Mouse (Mus musculus) hematopoietic stem cell, adult 5-6 weeks (primary cell): Measurements from ENCODE around the gene Aloxe3. TPM values are rescaled to one million over a fixed set of nuclear protein-coding genes. Genes with fewer than 3 reads are reported as not detected.
"Not testable (repeated sequence)": the region's sequence is repeated elsewhere in the genome, so short reads cannot be mapped to it uniquely, and the experiment has no call there.

Experiments used
- ATAC-seq, 2 experiments: fragments of 125-278 bp in 1 of 2; replicated peaks in 1 of 2; 2 replicates each; pipeline ENCODE4 v1.8.0; 2016 to 2017; ENCODE audit warnings: inconsistent platforms in 2 of 2, mild to moderate bottlenecking in 2 of 2, moderate number of reproducible peaks in 2 of 2, low read depth in 1 of 2, moderate TSS enrichment in 1 of 2; ENCODE audit not compliant: low FRiP score in 2 of 2, poor library complexity in 2 of 2, severe bottlenecking in 2 of 2, insufficient read depth in 1 of 2, low TSS enrichment in 1 of 2
- total RNA-seq: library from RNA; stranded (forward); fragments of 172-1452, 232-1000 nt; gene quantifications from 2 replicates; pipeline ENCODE4 v1.2.3, GENCODE M21; 2017

Aloxe3 gene
- total RNA-seq, 1 experiment from 2014 or later = not detected

DNA sequence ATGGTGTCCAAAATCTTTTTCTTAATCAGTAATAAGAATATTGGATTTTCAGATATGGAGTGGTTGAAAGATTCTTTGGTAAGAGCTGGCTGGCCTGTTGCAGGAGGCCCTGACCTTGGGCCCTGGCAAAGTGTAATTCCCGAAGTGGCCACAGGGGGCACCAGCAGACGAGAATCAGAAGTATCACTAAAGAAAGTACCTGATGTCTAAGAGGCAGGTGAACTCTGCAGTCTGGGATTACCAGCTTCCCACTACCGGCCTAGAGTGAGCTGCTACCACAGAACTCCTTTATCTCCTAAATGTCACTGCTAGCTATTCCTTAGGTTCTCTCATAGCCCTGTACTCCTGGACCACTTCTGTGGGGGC lies 33.3 kb upstream of the Aloxe3 start:
- ATAC-seq = no peak

DNA sequence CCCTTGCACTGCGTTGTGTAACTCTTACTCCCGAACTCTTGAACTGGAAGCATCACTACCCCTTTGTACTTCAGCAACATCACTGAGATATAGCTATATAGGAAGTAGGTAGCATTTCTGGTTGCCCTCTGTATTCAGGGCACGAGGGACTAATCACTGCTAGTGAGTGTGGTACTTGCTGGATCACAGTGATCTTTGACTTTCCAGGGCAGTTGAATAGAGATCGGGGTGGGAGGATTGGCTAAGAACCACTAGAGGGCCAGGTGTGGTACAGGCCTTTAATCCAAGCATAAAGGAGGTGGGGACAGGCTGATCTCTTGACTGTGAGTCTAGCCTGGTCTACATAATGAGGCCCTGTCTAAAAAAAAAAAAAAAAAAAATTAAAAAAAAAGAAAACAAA lies 32.8 kb upstream of the Aloxe3 start:
- ATAC-seq = no peak

DNA sequence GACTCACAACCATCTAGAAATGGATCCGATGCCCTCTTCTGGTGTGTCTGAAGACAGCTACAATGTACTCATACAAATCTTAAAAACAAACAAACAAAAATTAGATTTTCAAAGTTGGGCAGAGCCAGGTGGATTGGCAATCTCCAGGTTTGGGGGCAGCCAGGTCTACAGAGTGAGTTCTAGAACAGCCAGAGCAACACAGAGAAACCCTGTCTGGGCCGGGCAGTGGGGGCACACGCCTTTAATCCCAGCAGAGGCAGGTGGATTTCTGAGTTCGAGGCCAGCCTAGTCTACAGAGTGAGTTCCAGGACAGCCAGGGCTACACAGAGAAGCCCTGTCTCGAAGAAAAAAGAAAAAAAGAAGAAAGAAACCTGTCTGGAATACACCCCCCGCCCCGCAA lies 31.8 kb upstream of the Aloxe3 start:
- not testable (repeated sequence) for ATAC-seq

DNA sequence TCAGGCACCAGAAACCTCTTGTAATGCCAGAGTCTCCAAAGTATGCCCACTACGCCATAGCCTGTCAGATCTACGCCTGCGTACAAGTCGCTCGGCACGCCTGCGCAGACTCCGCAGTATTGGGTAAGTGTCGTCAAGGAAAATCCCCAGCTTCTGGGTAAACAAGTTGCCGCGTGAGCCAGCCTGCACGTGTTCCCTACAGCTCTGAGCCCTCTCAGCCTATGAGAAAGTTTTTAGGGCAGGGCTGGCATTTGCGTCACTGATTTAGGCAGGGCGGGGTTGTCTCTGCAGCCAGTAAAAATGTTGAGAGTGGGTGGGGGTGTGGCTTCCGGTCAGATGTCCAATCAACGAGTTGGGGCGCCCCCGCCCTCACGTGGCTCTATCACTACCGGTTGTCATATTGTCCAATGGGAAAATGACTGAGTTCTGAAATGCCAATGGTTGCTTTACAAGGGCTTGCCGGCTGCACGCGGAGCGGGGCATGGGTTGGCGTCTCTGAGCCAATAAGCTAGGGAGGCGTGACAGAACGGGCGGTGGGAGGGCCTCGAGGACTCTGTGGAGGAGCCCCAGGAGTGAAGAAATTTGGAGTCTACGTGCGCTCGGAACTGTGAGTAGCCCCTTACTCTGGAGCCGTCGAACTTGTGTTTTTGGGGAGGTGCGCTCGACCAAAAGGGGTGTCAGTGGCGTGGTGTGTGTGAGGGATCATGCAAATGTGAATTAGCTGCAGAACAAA lies 30.8 kb upstream of the Aloxe3 start, which contains the start of gene Per1:
Gene Per1, plus strand, starts transcription at position 521 of the 733 bp plus-strand sequence.
- ATAC-seq = peak; percentile 62 to 70

DNA sequence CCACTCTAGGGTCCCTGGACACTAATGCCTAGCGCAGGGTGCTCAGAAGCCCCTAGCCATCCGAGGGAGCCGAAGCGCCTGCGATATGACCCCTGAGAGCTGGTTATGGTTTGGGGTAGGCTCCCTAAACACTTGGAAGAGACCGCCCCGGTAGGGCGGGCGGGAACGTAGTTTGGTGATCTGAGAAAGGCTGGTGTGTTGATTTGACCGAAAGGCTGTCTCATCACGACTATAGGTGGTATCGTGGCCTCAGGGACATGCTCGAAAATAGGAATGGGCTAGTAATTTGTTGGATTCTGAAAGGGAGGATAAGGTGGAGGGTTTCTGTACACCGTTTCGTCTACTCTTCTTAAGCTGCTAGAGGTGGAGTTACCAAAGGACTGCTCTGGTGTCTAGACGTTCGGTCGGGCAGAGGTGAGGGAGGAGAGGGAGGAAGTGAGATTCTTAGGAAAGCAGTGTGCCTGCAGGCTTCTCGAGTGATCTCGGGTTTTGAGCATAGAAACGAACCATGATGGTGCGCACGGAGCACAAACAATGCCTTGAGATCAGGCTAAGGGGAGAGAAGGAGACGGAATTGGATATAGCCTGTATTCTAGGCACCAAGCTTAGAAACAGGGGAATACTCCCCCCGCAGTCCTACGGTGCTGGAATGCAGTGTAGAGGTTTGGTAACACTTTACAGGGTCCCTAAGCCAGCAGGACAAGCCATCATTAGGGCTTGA lies 30.0 kb upstream of the Aloxe3 start:
- ATAC-seq = no peak

DNA sequence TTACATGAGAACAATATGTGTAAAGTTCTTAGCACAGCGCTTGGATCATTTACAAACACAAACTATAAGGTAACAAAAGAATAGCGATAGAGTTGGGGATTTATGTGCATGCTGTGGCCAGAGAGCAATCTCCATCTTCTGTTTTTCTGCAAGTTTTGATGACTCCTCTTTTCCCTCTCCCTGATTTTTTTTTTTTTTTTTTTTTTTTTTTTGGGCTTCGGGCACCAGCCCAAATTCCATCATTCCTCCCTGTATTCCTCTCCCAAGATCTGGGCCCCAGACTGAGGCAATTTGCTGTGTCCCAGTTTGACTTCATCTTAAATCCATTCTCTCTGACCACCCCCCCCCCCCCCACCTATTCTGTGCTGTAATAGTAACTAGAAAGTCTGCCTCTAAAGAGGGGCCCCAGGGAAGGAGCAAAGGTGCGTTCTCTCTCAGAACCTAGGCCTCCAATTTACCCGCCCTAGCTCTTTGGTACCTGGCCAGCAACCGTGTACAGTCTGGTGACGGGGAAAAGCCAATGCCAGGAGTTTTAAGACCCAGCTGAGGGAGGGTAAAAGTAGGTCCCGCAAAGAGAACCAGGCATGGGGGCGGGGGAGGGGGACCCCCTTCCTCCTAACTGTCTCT lies 29.2 kb upstream of the Aloxe3 start:
- ATAC-seq = no peak

DNA sequence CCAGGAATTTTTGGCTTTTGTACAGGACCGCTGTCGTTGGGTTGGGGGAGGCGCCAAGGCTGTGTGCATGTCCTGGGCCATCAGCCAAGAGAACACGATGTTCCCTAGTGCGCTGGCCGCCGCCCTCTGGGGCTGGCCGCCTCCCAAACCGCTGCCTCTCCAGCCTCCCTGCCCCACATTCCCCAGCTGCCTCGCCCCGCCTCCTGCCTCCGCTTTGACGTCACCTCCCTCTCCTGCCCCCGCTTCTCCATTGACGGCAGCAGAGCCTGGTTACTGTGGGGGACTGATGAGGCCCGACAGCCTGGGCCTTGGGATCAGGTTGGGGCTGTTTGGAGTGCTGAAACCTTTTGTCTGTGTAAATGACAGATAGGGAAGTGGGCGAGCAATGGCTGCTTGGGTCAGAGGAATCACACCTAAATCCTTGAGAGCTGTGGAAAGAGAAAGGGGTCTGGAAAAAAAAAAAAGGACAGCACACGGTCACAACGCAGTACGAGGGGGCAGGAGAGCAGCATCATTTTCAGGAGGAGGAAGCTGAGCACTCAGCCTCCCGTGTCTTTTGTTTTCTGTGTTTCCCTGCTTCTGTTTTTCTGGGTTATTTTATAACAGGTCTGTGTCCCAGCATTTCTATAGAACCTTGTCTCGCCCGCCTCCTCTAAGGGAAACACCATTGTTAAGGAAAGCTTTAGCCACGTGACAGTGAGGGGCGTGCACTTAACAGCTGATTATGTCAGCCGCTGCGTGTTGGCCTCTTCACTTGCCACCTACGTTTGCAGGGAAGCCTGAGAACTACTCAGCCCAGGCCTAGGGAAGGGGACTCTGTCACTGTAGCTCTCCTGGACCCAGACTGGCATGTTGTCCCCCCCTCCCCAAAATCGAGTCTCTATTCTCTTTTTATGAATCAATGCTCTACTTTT lies 28.5 kb upstream of the Aloxe3 start:
- ATAC-seq = peak; percentile 3 to 29

DNA sequence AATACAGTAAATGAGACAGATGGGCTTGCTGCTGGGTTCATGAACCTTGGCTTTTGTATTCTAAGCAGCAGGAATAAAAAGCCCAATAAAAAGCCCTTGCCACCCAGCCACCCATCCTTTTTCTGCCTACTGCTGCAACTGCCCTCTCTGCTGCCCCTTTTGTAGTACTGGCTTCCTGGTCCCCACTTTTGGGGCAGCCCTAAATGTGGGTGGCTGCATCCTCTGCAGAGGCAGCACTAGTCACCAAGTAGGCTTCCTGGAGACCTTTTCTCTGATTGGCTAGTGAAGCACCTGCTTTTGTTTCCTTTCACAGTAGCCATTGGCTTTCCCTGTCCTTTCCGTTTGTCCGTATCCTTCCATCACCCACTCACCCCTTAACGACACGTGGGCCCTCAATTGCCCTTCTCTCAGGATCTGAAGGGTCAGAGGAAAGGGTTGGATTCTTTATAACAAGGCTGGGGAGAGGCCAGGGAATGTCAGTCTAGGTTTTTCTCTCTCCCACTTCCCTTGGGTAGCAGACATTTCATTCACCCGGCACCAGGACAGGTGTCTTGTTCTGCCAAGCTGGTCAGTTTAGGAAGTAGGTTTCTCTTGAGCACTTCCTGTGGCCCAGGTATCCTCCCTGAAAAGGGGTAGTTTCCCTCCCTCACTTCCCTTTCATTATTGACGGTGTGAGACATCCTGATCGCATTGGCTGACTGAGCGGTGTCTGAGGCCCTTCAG lies 27.5 kb upstream of the Aloxe3 start:
- ATAC-seq = no peak

DNA sequence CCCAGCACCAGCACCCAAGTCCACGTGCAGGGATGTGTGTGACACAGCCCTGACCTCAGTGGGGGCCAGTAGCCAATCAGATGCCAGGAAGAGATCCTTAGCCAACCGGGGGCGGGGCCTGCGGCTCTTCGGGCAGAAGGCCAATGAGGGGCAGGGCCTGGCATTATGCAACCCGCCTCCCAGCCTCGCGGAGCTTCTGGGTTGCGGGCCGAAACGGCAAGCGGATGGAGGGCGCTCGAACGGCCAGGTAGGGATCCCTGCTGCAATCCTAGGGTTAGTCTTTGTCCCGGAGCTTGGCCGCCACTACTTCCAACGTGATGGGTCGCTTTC lies 27.0 kb upstream of the Aloxe3 start:
- ATAC-seq = peak; percentile 43 to 50

DNA sequence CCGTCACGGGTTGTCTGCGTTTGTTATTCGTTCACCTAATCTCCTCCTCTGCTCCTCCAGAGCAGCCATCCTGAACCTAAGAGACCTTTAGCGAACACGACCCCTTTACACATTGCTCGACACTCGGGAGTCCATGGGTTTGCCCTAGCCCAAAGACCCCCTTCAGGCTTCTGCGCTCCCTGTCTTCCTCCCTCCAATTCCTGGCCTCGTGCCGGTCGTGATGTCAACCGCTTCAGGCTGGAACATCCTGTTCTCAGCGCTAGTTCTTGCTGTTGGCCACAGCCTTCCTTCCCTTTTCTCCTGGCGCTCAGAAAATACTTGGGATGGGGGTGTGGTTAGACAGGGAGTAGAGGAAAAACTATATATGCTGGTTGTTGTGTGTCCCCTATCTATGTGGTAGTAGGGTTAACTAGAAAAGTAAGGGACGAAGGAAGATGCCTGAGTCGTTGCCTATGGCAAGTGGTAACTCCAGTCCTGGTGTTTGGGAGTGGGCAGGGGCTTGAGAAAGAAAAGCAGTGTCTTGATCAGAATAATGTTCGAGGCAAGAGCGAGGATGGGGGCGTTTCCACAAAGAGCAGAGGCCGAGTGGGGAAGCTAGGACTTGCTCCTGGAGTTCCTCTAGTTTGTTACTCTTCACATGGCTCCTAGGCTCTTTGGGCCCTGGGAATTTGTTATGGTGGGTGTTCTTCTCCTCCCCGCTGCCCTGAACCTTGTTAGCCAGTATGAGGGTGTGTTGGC lies 26.4 kb upstream of the Aloxe3 start:
- ATAC-seq = no peak

DNA sequence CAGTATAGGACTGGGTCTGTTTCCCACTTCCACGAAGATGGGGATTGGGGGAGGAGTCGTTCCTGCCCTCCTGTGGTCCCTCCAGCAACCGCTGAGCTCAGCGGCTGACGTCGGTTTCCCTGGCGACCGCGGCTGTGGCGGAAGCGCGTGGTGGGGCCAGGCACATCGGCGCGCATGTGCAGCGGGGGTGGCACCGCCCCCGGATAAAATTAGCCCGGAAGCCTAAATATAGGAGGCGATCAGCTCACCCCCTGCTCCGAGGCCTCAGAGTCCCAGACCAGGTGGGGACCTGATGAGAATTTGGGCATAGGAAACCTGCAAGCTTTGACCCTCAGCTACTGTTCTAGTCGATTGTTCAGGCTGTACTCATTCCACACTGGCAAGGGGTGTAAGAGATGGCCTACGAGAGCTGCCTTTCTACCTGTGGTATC lies 25.8 kb upstream of the Aloxe3 start:
- ATAC-seq = peak; percentile 24 to 25; a peak in 3 of 4 replicates

DNA sequence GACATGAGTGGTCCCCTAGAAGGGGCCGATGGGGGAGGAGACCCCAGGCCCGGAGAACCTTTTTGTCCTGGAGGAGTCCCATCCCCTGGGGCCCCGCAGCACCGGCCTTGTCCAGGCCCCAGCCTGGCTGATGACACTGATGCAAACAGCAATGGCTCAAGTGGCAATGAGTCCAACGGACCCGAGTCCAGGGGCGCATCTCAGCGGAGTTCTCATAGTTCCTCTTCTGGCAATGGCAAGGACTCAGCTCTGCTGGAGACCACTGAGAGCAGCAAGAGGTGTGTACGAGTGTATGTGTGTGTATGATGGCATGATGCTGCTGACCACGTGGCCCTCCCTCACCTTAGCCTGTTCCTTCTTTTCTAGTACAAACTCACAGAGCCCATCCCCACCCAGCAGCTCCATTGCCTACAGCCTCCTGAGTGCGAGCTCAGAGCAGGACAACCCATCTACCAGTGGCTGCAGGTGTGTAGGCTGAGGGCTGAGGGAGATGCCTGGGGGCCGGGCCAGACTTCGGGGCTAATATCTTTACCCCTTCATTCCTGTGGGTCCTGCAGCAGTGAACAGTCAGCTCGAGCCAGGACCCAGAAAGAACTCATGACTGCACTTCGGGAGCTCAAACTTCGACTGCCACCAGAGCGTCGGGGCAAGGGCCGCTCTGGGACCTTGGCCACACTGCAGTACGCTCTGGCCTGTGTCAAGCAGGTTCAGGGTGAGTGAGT lies 24.9 kb upstream of the Aloxe3 start:
- ATAC-seq = no peak

DNA sequence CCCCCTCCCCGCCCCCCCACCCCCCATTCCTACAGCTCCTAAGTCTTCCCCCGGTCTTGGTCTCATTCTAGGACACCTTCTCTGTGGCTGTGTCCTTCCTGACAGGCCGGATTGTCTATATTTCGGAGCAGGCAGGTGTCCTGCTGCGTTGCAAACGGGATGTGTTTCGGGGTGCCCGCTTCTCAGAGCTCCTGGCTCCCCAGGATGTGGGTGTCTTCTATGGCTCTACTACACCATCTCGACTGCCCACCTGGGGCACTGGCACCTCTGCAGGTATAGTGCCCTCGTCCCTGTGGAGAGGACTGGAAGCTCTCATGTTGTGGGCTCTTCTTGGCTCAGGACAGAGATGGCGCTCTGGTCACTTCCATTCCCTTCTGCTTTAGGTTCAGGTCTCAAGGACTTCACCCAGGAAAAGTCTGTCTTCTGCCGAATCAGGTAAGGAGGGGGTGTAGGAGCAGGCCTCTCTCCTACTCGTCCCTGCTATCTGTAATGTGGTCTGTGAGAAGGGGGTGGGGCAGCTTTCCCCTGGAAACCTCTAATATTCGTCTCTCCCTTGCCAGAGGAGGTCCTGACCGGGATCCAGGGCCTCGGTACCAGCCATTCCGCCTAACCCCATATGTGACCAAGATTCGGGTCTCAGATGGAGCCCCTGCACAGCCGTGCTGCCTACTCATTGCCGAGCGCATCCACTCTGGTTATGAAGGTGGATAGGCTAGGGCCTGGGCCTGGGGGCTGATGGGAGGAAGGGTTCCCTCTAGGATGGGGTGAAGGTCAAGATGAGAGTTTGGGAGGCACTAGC lies 23.9 kb upstream of the Aloxe3 start:
- ATAC-seq = no peak

DNA sequence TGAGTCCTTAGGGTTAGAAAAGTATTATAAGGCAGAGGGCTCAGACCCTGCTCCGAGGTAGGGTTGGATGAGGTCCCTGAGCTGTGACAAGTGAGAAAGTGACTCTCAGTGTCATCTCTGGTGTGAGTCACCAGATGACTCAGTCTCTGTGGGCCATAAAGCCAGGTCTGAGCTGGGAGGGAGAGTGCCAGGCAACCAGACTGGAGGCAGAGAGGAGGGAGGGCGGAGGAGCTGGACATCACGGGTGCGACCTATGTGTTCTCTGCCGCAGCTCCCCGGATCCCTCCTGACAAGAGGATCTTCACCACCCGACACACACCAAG lies 23.3 kb upstream of the Aloxe3 start:
- ATAC-seq = no peak

DNA sequence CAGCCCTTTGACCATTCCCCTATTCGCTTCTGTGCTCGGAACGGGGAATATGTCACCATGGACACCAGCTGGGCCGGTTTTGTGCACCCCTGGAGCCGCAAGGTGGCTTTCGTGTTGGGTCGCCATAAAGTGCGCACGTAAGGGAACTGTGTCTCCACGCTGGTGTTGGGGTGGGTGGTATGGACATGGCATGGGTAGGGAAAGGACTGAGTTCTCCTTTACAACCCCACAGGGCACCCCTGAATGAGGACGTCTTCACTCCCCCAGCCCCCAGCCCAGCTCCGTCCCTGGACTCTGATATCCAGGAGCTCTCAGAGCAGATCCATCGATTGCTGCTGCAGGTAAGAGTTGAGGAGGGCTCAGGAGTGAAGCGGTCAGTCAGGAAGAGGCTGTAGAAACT lies 22.6 kb upstream of the Aloxe3 start:
- no peak for ATAC-seq
